Mouse (Mus musculus) 3T3-L1 (cell line): Measurements from ENCODE around the gene Serpina3m.
"Not testable (repeated sequence)": the region's sequence is repeated elsewhere in the genome, so short reads cannot be mapped to it uniquely, and the experiment has no call there.

Source experiments
- DNase-seq: peaks from one replicate; pipeline ENCODE4 v3.0.0-alpha.2; 2015; ENCODE audit warnings: low read depth, low spot score

Serpina3m gene

DNA sequence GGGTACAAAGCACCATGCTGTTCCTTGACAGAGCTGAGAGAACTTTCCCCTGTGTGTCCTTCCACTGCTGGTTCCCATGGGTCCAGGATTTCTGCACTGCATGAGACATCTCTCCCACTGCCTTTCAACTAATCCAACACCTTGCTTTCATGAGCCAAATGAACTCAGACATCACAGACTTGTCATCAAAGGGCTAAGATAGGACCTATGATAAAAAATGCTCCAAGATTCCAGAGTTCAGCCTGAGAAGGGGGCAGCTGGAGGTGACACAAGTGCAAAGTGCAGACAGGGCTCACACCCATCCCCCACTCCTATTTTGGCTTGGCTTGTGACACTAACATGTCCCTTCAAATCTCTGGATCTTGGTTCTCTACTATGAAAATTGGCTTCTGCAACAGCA is 50.2 kb downstream of the Serpina3m start:
- no peak for DNase-seq

GRCm38 (mm10) chr12:104391057-104391456 is 52.8 kb downstream of the Serpina3m start:
- not testable (repeated sequence) for DNase-seq

- no peak for DNase-seq
Measured at GRCm38 (mm10) chr12:104403968-104404367, 65.7 kb downstream of the Serpina3m start.

DNA sequence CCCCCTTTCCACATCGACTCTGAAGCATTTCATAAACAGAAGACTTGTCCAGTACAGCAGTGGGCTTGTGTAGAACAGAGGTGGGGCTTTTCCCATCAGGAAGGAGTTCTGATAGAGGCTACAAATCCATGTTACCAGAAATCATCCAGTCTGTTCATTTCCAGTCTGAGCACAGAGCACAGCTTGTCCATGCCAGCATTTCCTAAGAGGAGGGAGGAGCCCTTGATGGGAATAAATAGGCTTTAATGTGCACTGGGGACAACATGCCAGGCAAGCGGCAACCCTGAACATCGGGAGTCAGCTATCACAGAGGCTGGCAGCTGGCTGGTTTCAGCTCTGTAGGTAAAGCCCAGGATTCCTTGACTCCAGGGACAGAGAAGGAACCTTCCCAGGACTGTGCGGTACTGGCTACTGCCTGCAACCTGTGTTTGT is 68.2 kb downstream of the Serpina3m start, which contains the start of gene Serpina3n:
Gene Serpina3n, plus strand, starts transcription at position 276 of the 432 bp plus-strand sequence.
- DNase-seq: no peak

DNA sequence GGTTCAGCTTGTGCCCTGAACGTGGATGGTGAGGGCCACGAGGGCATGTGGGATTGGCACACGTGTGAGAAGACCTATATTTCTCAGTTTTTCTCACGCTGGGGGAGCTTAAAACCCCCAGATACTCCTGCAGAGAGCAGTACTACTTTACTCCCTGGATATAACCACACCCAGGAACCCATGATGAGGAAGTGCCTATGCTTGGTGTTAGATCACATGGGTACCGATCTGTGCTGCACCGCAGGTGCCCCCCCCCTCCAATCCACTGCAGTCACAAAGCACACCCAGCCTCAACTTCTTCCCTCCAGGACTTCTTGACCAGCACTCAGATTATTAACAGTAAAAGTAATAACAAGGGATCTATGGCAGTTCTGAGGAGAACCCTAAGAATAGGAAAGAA is 74.2 kb downstream of the Serpina3m start:
- DNase-seq: no peak

- DNase-seq: peak; percentile 12
Measured at GRCm38 (mm10) chr12:104414576-104414975, 76.3 kb downstream of the Serpina3m start.

DNA sequence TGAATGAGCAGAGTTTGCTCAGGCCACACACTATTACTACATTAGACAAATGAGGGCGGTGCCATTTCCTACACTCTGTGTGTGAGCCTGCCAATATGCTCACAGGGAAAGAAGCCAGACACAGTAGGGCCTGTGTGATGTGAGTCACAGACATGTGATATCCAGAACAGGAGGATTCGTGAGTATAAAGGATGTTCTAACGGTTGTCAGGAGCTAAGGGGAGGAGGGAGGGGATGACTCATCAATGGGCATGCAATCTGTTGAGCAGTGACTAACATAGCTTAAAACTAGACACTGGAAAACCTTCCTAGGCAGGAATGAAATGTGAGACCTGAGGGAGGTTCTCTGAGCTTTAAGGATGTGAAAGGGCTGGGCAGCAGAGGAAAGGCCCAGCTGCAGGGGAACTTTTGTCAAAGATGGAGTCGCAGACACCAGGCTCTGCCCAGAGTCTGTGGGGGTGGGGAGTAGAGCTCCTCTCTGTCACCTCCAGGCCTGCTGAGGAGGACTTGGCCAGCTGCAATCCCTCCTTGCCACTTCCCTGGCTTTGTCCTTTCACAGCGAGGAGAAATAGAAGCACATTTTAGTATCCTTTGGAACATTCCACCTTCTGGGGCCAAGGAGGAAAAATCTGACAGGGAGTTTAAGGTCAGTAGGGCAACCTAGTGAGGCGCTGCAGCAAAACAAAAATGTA is 77.5 kb downstream of the Serpina3m start:
- DNase-seq: peak; percentile 97

- DNase-seq: peak; percentile 80
Measured at GRCm38 (mm10) chr12:104418340-104419135, 80.3 kb downstream of the Serpina3m start.

GRCm38 (mm10) chr12:104419136-104419462 is 80.8 kb downstream of the Serpina3m start:
- peak; percentile 44 for DNase-seq

DNA sequence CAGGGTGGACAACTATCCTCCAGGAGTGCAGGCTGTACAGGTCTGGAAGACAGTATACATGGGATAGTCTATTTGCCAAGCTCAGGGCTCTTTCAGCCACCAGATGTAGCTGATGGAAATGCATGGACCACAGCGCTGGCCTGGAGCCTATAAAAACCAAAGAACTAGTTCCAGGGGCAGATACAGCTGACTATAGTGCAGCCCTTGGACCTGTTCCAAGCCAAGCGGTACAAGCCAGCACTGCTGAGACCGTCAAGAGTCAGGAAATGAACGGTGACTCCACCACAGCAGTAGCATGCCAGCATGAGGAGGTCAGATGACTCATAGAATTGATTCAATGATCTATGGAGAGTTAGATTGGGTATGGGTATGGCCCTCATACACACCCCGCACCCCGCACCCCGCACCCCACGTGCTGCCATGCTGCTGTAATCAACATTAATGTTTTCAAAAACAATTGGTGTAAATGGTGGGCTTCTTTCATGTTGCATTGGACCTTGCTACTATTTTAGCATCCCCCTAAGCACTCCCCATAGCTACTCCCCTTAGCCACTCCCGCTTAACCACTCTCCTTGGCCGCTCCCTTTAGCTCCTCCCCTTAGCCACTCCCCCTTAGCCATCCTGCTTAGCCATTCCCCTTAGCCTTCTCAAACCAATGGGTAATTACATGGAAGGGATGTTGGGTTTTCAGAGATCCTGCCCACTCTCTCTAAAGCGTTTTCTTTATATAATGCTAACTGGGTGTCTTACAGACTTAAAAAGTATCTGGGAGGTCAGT is 84.5 kb downstream of the Serpina3m start:
- peak; percentile 58 for DNase-seq

DNA sequence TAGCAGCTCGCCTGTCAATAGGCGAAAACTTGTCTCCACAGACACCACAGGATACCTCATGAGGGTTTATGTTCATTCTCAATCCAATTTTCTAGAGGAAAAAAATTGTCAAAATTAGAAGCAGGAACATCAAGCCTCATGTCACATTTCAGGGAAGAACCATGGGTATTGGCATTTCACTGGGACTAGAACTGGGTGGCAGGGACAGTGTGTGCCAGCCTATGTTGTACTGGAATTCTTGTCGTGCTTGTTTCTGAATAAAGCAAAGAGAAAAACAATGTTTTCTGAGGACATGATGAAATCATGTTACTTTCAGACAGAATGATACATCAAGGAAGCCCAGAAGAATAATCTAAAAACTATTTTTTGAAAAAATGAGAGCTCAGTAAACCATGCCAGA is 87.3 kb downstream of the Serpina3m start:
- DNase-seq: no peak

GRCm38 (mm10) chr12:104426915-104427314 is 88.6 kb downstream of the Serpina3m start:
- DNase-seq: peak; percentile 59

GRCm38 (mm10) chr12:104431359-104431758 is 93.1 kb downstream of the Serpina3m start:
- no peak for DNase-seq

- DNase-seq: no peak
Measured at GRCm38 (mm10) chr12:104433214-104433613, 94.9 kb downstream of the Serpina3m start.

DNA sequence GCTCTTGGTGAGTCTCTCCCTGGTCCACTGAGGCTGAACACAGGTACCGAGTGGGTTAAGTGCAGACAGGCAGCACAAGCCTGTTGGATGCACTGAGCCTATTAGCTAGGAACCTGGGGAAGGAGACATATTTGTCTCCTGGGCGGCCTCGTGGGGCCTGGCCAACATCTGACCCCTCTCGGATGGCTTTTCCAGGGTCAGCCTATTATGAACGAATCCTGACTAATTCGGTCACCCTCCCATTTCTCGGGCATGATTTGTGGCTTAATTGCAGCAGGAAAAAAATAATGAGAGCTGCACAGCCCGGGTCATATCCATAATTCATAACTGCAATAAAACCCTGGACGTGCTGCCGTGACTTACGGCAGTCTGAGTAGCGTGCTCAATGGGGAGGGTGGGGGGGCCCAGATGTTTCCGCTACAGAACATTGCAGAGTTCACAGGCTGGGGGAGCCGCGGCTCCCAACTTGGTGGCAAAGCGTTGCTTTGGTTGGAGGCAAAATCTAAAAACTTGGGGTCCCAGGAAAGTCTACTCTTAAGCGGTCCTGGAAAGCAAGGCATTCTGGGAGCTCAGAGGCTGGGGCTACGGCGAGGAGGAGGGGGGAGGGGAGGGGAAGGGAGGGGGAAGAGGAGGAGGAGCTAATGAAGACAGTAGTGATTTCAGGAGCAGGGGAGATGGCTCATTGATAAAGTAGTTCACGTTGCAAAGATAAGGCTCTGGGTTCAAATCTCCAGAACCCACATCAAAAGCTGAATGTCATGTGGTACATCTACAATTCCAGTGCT is 95.9 kb downstream of the Serpina3m start:
- no peak for DNase-seq

GRCm38 (mm10) chr12:104440087-104440760 is 101.9 kb downstream of the Serpina3m start:
- peak; percentile 82 for DNase-seq

GRCm38 (mm10) chr12:104443716-104444115 is 105.4 kb downstream of the Serpina3m start:
- DNase-seq: no peak
